ENCODE assay signal across 11 mouse cellular contexts in the genomic region with DNA sequence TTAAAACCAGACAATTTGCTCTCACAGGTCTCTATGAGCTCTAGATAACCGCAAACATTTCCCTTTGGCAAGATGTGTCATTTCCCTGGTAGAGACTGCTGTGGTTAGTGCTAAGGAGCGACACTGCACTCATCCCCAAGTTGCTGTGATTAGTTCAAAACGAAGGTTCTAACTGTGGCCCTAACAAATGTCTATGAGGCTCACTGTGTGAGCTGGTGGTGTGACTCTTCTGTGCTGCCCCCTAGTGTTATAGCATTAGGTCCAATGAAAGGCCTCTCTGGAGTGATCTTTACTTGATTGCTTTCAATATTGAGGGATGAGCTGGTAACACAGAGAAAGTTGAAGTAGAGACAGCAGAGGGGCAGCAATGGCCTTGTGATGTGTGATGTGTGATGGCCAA.
DNase-seq lines count a peak whose midpoint lies in the region; ATAC-seq and TF ChIP-seq lines count a peak whose summit lies in the region.
"Had no signal": no experiment of that assay in that cellular context is flagged by ENCODE, and none has a peak within 500 bp of the region (broad histone marks: within the 10 kb centered on the region; RNA-seq: fewer than 3 reads in every experiment).

No protein-coding gene starts in this region.

- TF ChIP-seq CTCF in forebrain, postnatal 0 days (IDR thresholded peaks at IDR 0.05; ENCODE audit: low read depth), result peak; percentile 46
- TF ChIP-seq CTCF in layer of hippocampus, adult 2 months (conservative IDR thresholded peaks at IDR 0.05), result peak; percentile 80

- H3K4me3 ChIP-seq in forebrain, postnatal 0 days (ENCODE audit: low read depth, low read length), result no peak overlapping the region
- H3K4me3 ChIP-seq in forebrain, embryonic 12.5 days (replicated peaks), result no peak overlapping the region
- H3K4me3 ChIP-seq in layer of hippocampus, adult 2 months, result no peak overlapping the region
- H3K4me3 ChIP-seq: stomach, embryonic 15.5 days had no signal

- ATAC-seq in forebrain, postnatal 0 days, result no peak
- no peak for ATAC-seq in forebrain, embryonic 12.5 days (ENCODE audit: low FRiP score)

- no peaks in the 10 kb centered on the region for H3K4me1 ChIP-seq in forebrain, postnatal 0 days (ENCODE audit: insufficient read depth)
- peaks cover 5% of the 10 kb centered on the region for H3K4me1 ChIP-seq in forebrain, embryonic 12.5 days
- H3K4me1 ChIP-seq: stomach, embryonic 15.5 days had no signal

- no peak overlapping the region for H3K4me2 ChIP-seq in forebrain, postnatal 0 days (ENCODE audit: low read depth)
- no peak overlapping the region for H3K4me2 ChIP-seq in forebrain, embryonic 12.5 days
- H3K4me2 ChIP-seq: stomach, embryonic 15.5 days had no signal

- no peaks in the 10 kb centered on the region for H3K27me3 ChIP-seq in forebrain, postnatal 0 days (ENCODE audit: insufficient read depth, low read length)
- no peaks in the 10 kb centered on the region; the same call in 1 of the 2 replicates for H3K27me3 ChIP-seq in forebrain, embryonic 12.5 days
- H3K27me3 ChIP-seq: stomach, embryonic 15.5 days had no signal

- H3K9me3 ChIP-seq in forebrain, postnatal 0 days (ENCODE audit: low read length), result no peaks in the 10 kb centered on the region
- H3K9me3 ChIP-seq in forebrain, embryonic 12.5 days, result no peaks in the 10 kb centered on the region
- H3K9me3 ChIP-seq: stomach, embryonic 15.5 days had no signal

- no peak for DNase-seq in forebrain, postnatal 0 days
- peak in 1 of 2 experiments; percentile 13 for DNase-seq in layer of hippocampus, adult 2 months (ENCODE audit: low spot score in 2 of 2)
- no peak for DNase-seq in layer of hippocampus, postnatal 25 days (ENCODE audit: extremely low spot score in 1 of 2, low spot score in 1 of 2)
- peak; percentile 6 for DNase-seq in 3T3-L1 (ENCODE audit: low read depth, low spot score)
- peak; percentile 69 for DNase-seq in ZHBTc4 (ENCODE audit: low read depth, low spot score)
- DNase-seq in MN1 (ENCODE audit: low spot score), result no peak
- no peak for DNase-seq in cerebellum, adult 9-10 months
- DNase-seq: cerebellum, adult 11 months; gastrocnemius, postnatal 10 days had no signal

- no peak overlapping the region for H3K27ac ChIP-seq in forebrain, postnatal 0 days (ENCODE audit: low read depth, low read length)
- no peak overlapping the region for H3K27ac ChIP-seq in forebrain, embryonic 12.5 days
- H3K27ac ChIP-seq in layer of hippocampus, adult 2 months, result no peak overlapping the region
- H3K27ac ChIP-seq: stomach, embryonic 15.5 days had no signal

- no peaks in the 10 kb centered on the region for H3K36me3 ChIP-seq in forebrain, postnatal 0 days (ENCODE audit: insufficient read depth)
- H3K36me3 ChIP-seq in forebrain, embryonic 12.5 days (replicated peaks), result no peaks in the 10 kb centered on the region
- H3K36me3 ChIP-seq: stomach, embryonic 15.5 days had no signal

- H3K9ac ChIP-seq in forebrain, postnatal 0 days, result no peak overlapping the region
- H3K9ac ChIP-seq in forebrain, embryonic 12.5 days, result no peak overlapping the region
- H3K9ac ChIP-seq: stomach, embryonic 15.5 days had no signal

- 52% methylated on average over 3 of the region's 3 CpGs for WGBS in forebrain, postnatal 0 days
- WGBS in forebrain, embryonic 12.5 days, result 48% methylated on average over 3 of the region's 3 CpGs

Comparison
In these comparisons a context has a peak if more than half of its experiments do, and no peak if none do; other contexts are left out.
1. DNase-seq: peak in 3T3-L1 (single experiment) and ZHBTc4 (single experiment); none in forebrain, postnatal 0 days (single experiment), layer of hippocampus, postnatal 25 days (0 of 2), MN1 (single experiment) and cerebellum, adult 9-10 months (single experiment).